Mouse (Mus musculus) liver, embryonic 15.5 days (tissue): Measurements from ENCODE around the gene Ppp2r5d. TPM values are rescaled to one million over a fixed set of nuclear protein-coding genes. Genes with fewer than 3 reads are reported as not detected.

ENCODE experiments used
- ATAC-seq: fragments of 200-750 bp; cut with Nextera tagmentation; 2 replicates; pipeline ENCODE4 v1.8.0; 2017; ENCODE audit warnings: moderate number of reproducible peaks, mild to moderate bottlenecking, moderate library complexity; ENCODE audit not compliant: insufficient read depth
- H3K27ac ChIP-seq: fragments of 300-500 bp; sonication (generic); replicated peaks from 2 replicates; pipeline ENCODE4 v1.5.1; 2015; ENCODE audit warnings: mild to moderate bottlenecking, inconsistent platforms
- H3K27me3 ChIP-seq: fragments of 300-500 bp; sonication (generic); 2 replicates; pipeline ENCODE4 v1.6.1; 2015; ENCODE audit warnings: mild to moderate bottlenecking, inconsistent platforms
- H3K36me3 ChIP-seq: fragments of 300-500 bp; sonication (generic); replicated peaks from 2 replicates; pipeline ENCODE4 v1.6.1; 2015; ENCODE audit warnings: moderate library complexity, mild to moderate bottlenecking, inconsistent platforms
- H3K4me1 ChIP-seq: fragments of 300-500 bp; sonication (generic); replicated peaks from 2 replicates; pipeline ENCODE4 v1.6.1; 2015; ENCODE audit warnings: inconsistent platforms
- H3K4me2 ChIP-seq: fragments of 300-500 bp; sonication (generic); 2 replicates; pipeline ENCODE4 v1.6.1; 2015; ENCODE audit warnings: moderate library complexity, mild to moderate bottlenecking, inconsistent platforms
- H3K4me3 ChIP-seq: fragments of 300-500 bp; sonication (generic); replicated peaks from 2 replicates; pipeline ENCODE4 v1.5.1; 2015; ENCODE audit warnings: mild to moderate bottlenecking, inconsistent platforms
- H3K9ac ChIP-seq: fragments of 300-500 bp; sonication (generic); 2 replicates; pipeline ENCODE4 v1.6.1; 2015; ENCODE audit warnings: moderate library complexity, mild to moderate bottlenecking, inconsistent platforms
- H3K9me3 ChIP-seq: fragments of 300-500 bp; sonication (generic); replicated peaks from 2 replicates; pipeline ENCODE4 v1.6.1; 2016; ENCODE audit warnings: inconsistent platforms
- WGBS: fragments of 180-500 bp; shearing (Covaris S2); methylation state at CpG from one replicate; pipeline ENCODE4 v1.1.7; 2015; ENCODE audit warnings: mixed read lengths; ENCODE audit not compliant: insufficient replicate concordance; 5-methylcytosine and 5-hydroxymethylcytosine counted together
- polyA plus RNA-seq: library from polyadenylated mRNA; unstranded; fragments of >200 nt; fragmentation: Nextera tagmentation; extraction: Ambion mirVana; gene quantifications from 2 replicates; pipeline ENCODE4 v1.2.1, GENCODE M21; 2015

Ppp2r5d gene
- polyA plus RNA-seq, 1 experiment from 2014 or later: 28.4 TPM

GRCm38 (mm10) chr17:46702100-46702499 is 2.8 kb downstream of the Ppp2r5d start:
- Histone ChIP-seq H3K9ac (no peak overlapping the region), H3K9me3 (no peaks in the 10 kb centered on the region), H3K4me3 (no peak overlapping the region), H3K27ac (no peak overlapping the region), H3K4me1 (peaks cover 53% of the 10 kb centered on the region), H3K36me3 (peaks cover 18% of the 10 kb centered on the region; the same call in 1 of the 2 replicates), H3K27me3 (0 out of 2 replicates have a peak, but pooled peaks cover 4% of the 10 kb centered on the region), H3K4me2 (no peak overlapping the region)
- whole genome bisulfite sequencing: 62% methylated on average over 12 of the region's 12 CpGs
- ATAC-seq: no peak

DNA sequence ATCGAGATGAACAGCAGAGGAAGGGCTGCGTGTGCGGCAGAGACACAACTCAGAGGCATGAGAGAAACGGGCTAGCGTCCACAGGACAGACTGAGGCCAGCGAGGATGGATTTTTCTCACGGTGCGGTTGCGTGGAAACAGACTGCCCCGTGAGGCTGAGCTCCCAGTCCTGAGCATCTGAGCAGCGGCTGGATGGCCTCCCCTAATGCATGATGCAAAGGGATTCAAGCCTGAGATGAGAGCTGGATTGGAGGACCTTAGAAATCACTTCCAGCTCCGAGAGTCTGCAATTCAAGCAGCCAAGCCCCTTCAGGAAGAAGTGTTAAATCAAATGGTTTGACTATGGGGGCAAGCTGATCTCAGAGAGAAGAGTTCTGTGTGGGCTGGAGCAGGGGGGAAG is 3.4 kb downstream of the Ppp2r5d start:
- Histone ChIP-seq H3K9me3 (no peaks in the 10 kb centered on the region), H3K27ac (no peak overlapping the region), H3K4me3 (no peak overlapping the region), H3K4me1 (peaks cover 52% of the 10 kb centered on the region), H3K27me3 (no peaks in the 10 kb centered on the region), H3K36me3 (peaks cover 18% of the 10 kb centered on the region; the same call in 1 of the 2 replicates), H3K9ac (no peak overlapping the region), H3K4me2 (no peak overlapping the region)
- no peak for ATAC-seq
- WGBS: 71% methylated on average over 12 of the region's 12 CpGs

DNA sequence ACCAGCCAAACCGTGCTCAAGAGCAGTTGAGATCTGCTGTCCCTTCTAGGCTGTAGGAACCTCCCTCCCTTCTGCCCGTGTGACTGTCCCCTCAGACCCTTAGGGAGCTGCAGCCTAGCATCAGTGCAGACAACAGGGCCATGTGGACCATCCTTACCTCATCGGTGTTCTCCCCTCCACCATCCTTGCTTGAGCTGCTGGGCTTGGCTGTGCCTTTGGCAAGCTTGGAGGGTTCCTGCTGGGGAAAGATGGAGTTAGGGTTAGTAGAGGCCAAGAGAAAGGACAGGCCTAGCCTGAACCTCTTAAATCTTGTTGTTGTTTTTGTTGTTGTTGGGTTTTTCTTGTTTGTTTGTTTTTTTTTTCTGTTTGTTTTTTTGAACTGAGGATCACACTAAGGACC is 5.0 kb downstream of the Ppp2r5d start:
- Histone ChIP-seq H3K4me3 (no peak overlapping the region), H3K4me1 (peaks cover 38% of the 10 kb centered on the region), H3K9me3 (no peaks in the 10 kb centered on the region), H3K36me3 (peaks cover 24% of the 10 kb centered on the region; the same call in 1 of the 2 replicates), H3K27me3 (no peaks in the 10 kb centered on the region), H3K9ac (no peak overlapping the region), H3K4me2 (no peak overlapping the region), H3K27ac (no peak overlapping the region)
- 70% methylated on average over 3 of the region's 3 CpGs for WGBS
- no peak for ATAC-seq

DNA sequence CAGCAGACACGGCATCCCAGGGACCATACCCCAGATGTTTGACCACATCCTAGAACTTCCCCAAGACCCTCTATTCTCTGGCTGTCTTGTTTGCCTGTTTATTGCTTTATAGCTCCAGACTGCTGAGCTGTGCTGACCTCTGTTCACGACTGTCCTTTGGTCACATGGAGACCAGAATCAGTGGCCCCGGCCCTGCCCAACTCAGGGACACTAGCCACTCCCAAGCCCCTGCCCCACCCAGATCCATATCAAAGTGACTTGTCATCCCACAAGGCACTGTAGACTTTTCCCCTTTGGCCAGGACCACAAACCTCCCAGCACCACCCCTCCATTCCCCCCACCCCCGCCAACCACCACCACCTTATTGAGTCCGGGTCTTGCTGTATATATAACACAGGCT is 5.7 kb downstream of the Ppp2r5d start:
- Histone ChIP-seq H3K4me3 (no peak overlapping the region), H3K36me3 (peaks cover 24% of the 10 kb centered on the region), H3K4me2 (no peak overlapping the region), H3K4me1 (peaks cover 37% of the 10 kb centered on the region), H3K9ac (no peak overlapping the region), H3K9me3 (no peaks in the 10 kb centered on the region), H3K27me3 (no peaks in the 10 kb centered on the region), H3K27ac (no peak overlapping the region)
- 60% methylated on average over 5 of the region's 5 CpGs for WGBS
- ATAC-seq: no peak

DNA sequence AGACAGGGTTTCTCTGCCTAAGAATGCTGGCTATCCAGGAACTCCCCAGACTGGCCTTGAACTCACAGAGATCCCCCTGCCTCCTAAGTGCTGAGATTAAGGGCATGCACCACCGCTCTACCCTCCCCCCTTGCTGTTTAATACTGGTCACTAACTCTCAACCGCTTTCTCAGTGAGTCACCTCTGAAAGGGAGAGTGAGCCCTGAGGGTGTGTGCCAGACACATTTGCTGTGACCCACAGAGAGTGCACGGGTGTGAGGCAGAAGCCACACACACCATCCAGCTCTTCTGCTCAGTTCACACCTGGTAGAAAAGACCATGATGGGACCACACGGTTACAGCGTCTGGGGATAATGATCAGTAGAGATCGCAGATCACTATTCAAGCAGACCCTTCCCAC is 6.4 kb downstream of the Ppp2r5d start:
- Histone ChIP-seq H3K36me3 (peaks cover 24% of the 10 kb centered on the region), H3K4me2 (no peak overlapping the region), H3K4me1 (peaks cover 30% of the 10 kb centered on the region), H3K9me3 (no peaks in the 10 kb centered on the region), H3K27me3 (no peaks in the 10 kb centered on the region), H3K27ac (no peak overlapping the region), H3K4me3 (no peak overlapping the region), H3K9ac (no peak overlapping the region)
- ATAC-seq: no peak
- WGBS: 82% methylated on average over 6 of the region's 6 CpGs

DNA sequence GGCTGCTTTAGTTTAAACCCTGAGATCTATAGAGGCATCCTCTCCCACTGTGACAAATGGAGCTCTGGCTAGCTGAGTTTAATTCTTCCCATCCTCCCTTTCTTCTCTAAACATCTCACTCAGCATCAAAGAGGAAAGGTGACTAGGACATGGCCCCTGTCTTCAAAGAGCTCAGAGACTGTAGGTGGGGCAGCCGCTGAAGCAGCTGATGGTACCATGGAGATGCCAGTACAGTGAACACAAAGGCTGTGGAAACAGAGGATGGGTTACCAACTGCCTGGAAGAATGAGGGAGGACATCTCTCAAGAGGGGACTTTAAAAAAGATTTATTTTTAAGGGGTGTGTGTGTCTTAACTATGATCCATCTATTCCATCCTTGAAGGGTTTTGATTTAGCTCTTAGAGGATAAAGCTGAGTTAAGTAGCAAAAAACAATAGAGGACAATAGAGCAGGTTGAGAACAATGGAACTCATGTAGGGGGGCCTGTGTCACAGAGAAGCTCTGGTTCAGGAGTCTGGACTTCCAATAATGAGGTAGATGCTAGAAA is 10.3 kb downstream of the Ppp2r5d start:
- WGBS: 82% methylated on average over 1 of the region's 1 CpGs

GRCm38 (mm10) chr17:46691390-46691789 is 13.5 kb downstream of the Ppp2r5d start:
- H3K27me3 ChIP-seq: no peaks in the 10 kb centered on the region
- H3K36me3 ChIP-seq: peaks cover 15% of the 10 kb centered on the region
- H3K4me2 ChIP-seq: no peak overlapping the region
- no peak overlapping the region for H3K27ac ChIP-seq
- no peak for ATAC-seq
- no peaks in the 10 kb centered on the region for H3K9me3 ChIP-seq
- H3K4me3 ChIP-seq: no peak overlapping the region
- 71% methylated on average over 2 of the region's 2 CpGs for whole genome bisulfite sequencing
- peaks cover 16% of the 10 kb centered on the region; the same call in 1 of the 2 replicates for H3K4me1 ChIP-seq
- no peak overlapping the region for H3K9ac ChIP-seq

More for the DNA sequence above, 10.3 kb downstream of the Ppp2r5d start:
- no peaks in the 10 kb centered on the region for H3K9me3 ChIP-seq
- no peak overlapping the region for H3K9ac ChIP-seq
- H3K4me2 ChIP-seq: no peak overlapping the region
- H3K4me1 ChIP-seq: peaks cover 22% of the 10 kb centered on the region
- no peak overlapping the region for H3K4me3 ChIP-seq
- H3K27ac ChIP-seq: no peak overlapping the region
- no peak for ATAC-seq
- peaks cover 20% of the 10 kb centered on the region for H3K36me3 ChIP-seq
- no peaks in the 10 kb centered on the region for H3K27me3 ChIP-seq

- Histone ChIP-seq H3K4me2 (peak overlapping the region; percentile 27), H3K4me3 (no peak overlapping the region), H3K4me1 (peaks cover 16% of the 10 kb centered on the region; the same call in 1 of the 2 replicates), H3K27me3 (no peaks in the 10 kb centered on the region), H3K9me3 (no peaks in the 10 kb centered on the region), H3K9ac (no peak overlapping the region), H3K36me3 (peaks cover 17% of the 10 kb centered on the region), H3K27ac (peak overlapping the region; percentile 22; the same call in 1 of the 2 replicates)
- peak; percentile 70 for ATAC-seq
- WGBS: 38% methylated on average over 12 of the region's 12 CpGs
Measured at GRCm38 (mm10) chr17:46690665-46691064, 14.2 kb downstream of the Ppp2r5d start.

- 80% methylated on average over 6 of the region's 6 CpGs for WGBS
- H3K4me3 ChIP-seq: no peak overlapping the region
- no peaks in the 10 kb centered on the region for H3K27me3 ChIP-seq
- no peak overlapping the region for H3K4me2 ChIP-seq
- no peak overlapping the region for H3K27ac ChIP-seq
- no peak overlapping the region for H3K9ac ChIP-seq
- H3K36me3 ChIP-seq: peaks cover 46% of the 10 kb centered on the region
- no peaks in the 10 kb centered on the region for H3K9me3 ChIP-seq
- ATAC-seq: no peak
- peaks cover 22% of the 10 kb centered on the region for H3K4me1 ChIP-seq
Measured at GRCm38 (mm10) chr17:46685913-46686312, 19.0 kb downstream of the Ppp2r5d start.

DNA sequence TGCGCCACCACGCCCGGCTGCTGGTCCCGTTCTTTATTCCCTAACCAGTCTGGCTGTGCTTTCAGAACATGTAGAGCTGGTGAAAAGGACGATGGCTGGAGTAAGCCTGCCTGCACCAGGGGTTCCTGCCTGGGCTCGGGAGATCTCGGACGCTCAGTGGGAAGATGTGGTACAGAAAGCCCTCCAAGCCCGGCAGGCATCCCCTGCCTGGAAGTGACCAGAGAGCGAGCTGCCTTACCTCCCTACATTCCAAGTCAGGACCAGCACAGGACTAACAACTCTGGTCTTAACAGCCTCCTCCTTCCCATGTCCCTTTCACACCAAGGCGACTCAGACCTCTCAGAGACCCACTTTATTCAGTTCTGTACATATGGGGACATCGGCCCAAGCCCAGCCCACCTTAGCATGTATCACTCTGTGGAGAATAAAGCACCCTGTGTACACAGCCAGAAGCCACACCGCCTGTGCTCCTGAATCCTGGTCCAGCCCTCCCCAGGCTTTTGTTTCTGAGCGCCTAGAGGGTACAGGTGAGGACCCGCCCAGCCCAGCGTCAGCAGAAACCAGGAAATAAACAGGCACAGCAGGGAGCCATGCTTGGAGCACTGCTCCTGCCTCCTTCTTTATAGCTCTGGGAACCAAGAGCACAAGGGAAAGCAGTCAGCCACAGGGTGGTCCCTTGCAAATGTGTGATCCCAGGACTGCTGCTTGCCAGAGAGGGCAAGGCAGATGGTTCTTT is 22.1 kb downstream of the Ppp2r5d start:
- WGBS: 83% methylated on average over 16 of the region's 16 CpGs
- H3K4me2 ChIP-seq: no peak overlapping the region
- no peak overlapping the region for H3K27ac ChIP-seq
- no peak overlapping the region for H3K9ac ChIP-seq
- ATAC-seq: no peak
- H3K27me3 ChIP-seq: no peaks in the 10 kb centered on the region
- peaks cover 39% of the 10 kb centered on the region for H3K4me1 ChIP-seq
- H3K4me3 ChIP-seq: no peak overlapping the region
- no peaks in the 10 kb centered on the region for H3K9me3 ChIP-seq
- H3K36me3 ChIP-seq: peaks cover 51% of the 10 kb centered on the region

DNA sequence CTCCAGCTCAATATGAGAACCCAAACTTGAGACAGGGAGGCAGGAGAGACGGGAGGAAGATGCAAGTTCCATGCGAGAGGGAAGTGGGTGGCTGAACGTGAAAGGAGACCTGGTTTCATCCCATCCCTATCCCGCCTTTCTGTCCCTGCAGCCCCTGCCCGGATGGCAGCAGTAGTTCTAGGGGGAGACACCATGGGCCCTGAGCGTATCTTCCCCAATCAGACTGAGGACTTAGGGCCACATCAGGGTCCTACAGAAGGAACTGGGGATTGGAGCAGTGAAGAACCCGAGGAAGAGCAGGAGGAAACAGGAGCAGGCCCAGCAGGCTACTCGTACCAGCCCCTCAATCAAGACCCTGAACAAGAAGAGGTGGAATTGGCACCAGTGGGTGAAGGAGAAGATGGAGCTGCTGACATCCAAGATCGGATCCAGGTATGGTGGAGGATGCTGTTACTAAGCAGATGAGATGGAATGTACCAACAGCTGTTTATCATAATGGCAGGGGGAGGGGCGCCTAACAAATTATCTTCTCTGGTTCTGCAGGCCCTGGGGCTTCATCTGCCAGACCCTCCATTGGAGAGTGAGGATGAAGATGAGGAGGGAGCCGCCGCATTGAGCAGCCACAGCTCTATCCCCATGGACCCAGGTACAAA is 23.3 kb downstream of the Ppp2r5d start:
- peaks cover 42% of the 10 kb centered on the region for H3K4me1 ChIP-seq
- peak overlapping the region; percentile 91; the same call in 1 of the 2 replicates for H3K27ac ChIP-seq
- peaks cover 56% of the 10 kb centered on the region for H3K36me3 ChIP-seq
- no peaks in the 10 kb centered on the region for H3K9me3 ChIP-seq
- peak overlapping the region; percentile 91 for H3K4me2 ChIP-seq
- peak overlapping the region; percentile 78 for H3K9ac ChIP-seq
- H3K27me3 ChIP-seq: no peaks in the 10 kb centered on the region
- peak overlapping the region; percentile 89 for H3K4me3 ChIP-seq
- WGBS: 21% methylated on average over 12 of the region's 12 CpGs
- no peak for ATAC-seq
